Mouse (Mus musculus) layer of hippocampus, adult 11-12 months (tissue): ENCODE data around the gene Terb1.

Source experiments
- DNase-seq: peaks from one replicate; pipeline ENCODE4 v3.0.0; 2022; ENCODE audit warnings: low spot score

The Terb1 gene

DNA sequence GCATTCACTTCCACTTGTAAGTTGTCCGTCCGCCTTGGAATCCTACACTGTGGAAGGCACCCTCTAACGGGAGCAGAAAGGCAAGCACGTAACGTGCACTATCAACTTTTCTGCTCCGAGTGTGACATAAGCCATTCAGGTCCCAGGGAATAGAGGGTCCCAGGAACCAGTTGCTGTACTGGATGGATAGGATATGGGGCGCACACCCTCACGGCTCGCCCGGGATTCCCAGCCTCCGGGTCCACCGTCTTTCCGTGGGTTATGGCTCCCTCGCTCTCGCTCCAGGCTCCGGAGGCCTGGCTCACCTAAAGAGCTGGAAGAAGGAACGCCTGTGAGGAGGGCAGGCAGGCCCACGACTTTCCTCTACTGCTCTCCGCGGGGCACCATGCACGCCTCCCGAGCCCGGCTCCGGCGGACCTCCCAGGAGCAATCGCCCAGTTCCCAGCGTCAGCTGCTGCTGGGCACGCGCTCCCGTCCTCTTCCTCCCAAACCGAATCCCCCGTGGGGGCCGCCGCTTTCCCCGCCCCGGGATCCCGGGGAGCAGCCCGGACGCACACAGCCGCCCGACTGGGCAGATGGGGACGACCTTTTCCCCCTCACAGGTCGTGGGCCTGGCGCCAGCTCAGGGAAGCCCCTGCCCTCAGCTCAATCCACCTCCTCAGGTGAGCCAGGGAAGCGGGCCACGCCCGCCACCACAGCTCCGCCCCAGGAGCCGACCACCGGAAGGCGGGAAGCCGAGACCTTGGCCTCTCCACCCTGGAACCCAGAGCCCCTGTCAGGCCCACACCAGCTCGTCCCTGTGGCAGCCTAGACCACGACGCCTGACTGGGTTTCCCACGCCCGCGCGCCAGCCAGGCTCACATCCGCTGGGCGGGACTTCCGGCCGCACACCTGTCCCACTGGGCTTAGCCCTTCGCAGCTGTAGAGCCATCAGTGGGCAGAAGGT lies at the start of gene Terb1:
Terb1 (minus strand) TSS at position 850 of the 946 bp plus-strand sequence.
- DNase-seq: peak; percentile 25

DNA sequence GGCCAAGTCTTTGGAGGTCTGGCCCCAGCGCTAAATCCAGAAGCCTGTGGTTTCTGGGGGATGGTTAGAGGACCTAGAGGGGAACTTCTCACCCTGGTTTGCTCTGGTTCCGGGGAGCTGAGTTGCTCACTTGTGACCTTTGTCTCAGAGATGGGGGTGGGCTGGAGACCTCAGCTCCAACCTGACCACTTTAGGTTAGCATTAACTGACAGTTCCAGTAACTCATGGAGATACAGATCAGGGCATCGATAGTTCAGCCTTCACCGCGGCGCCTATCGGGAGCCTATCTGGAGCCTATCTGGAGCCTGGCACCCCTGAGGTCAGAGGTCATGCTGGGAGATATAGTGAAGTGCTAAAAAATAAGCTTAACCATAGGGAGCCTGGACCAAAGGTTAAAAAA lies 47.5 kb upstream of the Terb1 start:
- DNase-seq: no peak

DNA sequence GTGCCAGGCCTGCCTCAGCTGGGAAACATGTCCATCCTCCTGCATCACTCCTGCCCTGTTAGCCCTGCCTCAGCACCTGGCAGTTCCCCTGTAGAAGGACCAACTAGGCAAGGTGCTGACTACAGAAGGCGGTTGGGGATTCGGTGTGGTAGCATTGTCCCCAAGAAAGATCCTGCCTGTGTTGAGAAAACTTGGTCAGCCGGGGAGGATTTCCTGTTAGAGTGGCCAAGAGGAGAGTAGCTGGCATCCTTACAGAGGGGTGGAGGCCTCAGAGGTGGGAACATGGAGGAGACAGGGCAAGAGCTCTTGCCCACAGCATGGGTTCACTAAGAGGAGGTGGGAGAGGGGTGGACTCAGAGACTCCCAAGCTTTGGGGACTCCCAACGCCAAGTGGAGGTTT lies 45.5 kb upstream of the Terb1 start:
- DNase-seq: no peak

DNA sequence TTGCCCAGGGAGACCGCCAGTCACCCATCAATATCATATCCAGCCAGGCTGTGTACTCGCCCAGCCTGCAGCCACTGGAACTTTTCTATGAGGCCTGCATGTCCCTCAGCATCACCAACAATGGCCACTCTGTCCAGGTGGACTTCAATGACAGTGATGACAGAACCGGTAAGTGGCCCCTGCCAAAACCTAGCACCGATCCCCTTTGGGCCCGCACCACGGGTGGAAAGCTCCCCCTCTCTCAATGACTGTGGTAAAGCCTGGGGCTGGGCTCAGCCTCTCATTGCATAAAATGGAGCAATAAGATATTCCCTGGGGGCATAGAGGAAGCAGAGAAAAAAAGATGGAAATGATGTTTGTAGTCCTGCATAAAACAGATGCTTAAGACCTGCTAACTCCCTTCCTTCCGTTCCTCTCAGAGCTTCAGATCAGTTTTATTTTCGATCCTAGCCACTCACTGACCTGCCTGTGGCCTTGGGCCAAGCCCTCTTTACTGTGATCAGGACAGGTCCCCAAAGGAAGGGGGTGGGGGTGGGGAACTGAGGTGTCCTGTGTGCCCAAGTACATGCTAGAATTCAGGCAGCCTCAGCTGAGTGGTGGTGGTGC lies 33.8 kb upstream of the Terb1 start:
- DNase-seq: no peak

DNA sequence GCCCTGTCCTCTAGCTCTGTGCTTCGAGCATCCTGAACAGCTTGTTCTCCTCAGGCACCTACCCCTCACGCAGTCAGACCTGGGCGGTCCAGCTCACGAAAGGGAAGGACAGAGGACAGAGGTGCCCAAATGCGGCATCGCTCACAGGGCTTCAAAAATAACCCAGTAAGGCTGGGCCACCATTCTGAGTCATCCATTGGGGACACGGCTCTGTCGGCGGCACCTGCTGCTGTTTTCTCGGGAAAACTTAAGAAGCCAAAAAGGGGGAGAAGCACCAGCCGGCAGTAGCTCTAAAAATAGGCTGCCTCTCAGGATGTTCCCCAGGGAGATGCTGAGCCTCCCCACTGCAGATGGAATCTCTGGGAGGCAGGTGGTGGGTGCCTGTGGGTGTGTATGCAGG lies 32.5 kb upstream of the Terb1 start:
- peak; percentile 73 for DNase-seq

DNA sequence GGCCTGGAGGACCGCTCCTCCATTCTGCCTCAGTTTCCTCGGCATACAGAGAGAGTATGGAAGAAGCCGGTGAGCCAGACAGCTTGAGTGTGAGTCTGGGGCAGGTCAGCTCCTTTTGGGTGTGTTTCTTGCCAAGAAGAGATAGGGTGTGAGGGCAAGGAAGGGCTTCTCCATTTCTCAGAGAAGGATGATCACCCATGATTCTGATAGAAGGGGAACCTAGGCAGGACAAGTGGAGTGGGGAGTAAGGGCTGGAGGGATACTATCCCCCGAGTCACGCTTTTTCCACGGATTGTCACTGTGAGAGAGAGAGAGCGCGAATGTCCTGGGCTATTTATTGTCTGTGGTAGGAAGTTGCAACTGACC lies 31.8 kb upstream of the Terb1 start:
- no peak for DNase-seq

DNA sequence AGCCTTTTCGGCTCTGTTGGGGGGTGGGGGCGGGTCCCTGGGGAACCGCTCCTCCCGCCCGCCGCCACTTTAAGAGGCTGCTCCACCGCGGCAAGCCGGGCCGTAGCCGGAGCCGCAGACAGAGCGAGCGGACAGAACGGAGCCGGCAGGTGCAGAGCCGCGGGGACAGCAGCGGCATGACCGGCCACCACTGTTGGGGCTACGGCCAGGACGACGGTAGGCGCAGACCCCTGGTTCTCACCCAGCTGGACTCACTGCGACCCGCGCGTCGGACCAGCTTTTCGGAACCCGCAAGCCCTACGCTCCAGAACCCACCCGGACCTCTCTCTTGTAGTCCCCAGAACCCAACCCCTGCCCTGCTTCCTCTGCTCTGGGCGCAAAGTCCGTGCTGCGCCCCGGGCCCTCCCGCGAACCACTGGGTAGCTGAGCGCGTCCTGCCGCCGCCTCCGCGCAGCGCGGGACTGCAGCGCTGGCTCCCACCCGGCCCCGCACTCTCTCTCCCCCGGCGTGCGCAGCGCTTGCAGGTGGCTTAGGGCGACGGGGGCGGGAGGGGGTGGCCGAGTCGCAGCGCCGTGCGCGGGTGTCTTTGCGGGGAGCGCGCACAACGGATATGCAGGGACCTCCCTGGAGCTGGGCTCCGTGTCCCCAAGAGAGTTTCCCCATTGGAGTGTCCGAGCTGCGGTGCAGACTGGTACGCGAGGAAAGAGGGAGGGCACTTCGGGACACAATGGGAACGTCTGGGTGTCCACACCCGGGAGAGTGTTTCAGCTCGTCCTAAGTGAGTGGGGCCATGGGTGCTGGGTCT lies 31.2 kb upstream of the Terb1 start:
- peak; percentile 37 for DNase-seq

DNA sequence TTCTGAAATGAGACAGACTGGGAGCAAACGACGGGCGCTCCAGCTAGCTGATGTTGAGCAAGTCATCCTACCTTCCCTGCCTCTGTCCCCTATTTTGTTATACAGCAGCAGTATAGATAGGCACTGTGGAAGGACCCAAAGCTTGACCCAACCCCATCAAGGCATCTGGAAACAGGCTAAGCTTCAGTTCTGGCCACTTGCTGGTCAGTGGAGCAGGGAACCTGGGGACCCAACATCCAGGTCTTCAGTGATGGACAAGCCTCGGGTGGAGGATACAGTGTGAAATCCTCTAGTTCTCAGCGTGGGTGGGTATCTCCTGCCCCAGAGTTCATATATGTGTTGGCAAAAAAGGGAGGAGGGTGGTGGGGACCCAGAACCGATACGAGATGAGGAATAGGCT lies 30.5 kb upstream of the Terb1 start:
- no peak for DNase-seq

DNA sequence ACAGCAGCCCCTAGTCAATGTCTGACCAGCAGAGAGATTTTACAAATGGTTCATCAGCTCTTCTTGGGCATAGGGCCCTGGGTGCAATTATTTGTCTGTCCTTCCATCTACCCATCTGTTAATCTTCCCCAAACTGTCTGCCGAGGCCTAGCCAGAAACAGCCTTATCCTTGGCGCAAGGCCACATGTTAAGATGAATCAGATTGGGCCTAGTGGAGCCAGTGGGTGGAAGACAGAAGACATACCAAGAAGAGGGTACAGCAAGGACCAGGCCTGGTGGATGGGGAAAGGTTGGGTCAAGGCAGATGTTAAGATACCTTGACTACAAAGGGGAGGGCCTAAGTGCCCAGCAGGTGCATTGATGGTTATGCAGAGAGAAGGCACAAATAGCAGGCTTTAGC lies 29.9 kb upstream of the Terb1 start:
- peak; percentile 57 for DNase-seq

DNA sequence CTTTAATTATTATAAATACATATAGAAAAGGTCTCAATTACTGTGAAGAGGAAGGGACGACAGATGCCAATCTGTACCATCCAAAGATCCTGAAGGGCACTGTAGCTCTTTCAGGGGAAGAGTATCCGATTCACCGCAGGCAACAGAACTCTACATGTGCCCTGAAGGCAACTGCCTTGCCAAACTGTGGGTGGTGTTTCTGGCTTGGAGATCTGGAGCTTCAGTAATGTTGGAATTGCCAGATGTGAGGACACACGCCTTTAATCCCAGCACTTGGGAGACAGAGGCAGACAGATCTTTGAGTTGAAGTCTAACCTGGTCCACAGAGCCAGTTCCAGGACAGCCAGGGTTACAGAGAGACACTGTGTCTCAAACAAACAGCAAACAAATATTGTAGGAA lies 29.2 kb upstream of the Terb1 start:
- no peak for DNase-seq

DNA sequence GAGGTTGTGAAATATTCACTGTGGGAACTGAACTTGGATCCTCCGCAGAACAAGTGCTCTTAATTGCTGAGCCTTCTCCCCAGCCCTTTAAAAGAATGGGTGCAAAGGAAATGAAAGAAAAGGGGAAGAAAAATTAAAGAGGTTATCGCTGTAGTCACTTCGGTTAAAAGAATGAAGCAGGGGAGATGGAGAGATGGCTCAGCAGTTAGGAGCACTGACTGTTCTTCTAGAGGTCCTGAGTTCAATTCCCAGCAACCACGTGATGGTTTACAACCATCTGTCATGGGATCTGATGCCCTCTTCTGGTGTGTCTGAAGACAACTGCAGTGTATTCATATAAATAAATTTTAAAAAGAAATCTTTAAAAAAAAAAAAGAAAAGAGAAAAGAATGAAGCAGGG lies 26.3 kb upstream of the Terb1 start:
- DNase-seq: no peak

DNA sequence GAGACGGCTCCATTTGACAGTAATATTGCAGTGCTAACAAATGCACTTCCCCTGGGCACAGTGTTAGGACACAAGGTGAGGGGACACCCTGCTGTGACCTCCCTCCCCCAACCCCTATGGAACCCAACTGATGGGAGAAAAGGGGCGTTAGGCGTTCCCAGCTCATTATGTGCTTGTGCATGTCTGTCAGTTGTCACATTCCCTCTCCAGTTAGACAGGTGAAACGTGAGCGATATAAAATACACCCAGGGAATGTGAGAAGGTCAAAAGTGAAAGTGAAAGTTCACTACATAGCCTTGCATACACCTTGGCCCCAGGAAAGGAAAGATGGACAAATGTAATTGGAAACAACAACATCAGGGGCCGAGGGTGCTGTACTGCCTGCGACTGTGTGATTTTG lies 25.7 kb upstream of the Terb1 start:
- no peak for DNase-seq

DNA sequence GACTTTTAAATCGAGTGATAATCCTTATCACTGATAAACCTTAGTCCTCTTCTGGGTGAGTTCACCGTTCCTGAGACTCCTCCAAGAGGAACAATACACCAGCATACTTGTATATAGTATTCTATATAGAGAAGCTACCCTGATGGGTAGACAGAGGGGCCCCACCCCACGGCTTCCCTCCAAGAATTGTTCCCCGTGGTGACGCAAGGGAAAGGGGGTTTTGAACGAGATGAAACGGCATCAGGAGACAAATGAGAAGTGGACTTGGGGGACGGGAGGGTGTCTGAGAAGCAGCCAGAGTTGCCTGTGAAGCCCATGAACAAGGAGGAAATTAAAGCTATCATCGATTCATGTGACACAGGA lies 25.1 kb upstream of the Terb1 start:
- no peak for DNase-seq

DNA sequence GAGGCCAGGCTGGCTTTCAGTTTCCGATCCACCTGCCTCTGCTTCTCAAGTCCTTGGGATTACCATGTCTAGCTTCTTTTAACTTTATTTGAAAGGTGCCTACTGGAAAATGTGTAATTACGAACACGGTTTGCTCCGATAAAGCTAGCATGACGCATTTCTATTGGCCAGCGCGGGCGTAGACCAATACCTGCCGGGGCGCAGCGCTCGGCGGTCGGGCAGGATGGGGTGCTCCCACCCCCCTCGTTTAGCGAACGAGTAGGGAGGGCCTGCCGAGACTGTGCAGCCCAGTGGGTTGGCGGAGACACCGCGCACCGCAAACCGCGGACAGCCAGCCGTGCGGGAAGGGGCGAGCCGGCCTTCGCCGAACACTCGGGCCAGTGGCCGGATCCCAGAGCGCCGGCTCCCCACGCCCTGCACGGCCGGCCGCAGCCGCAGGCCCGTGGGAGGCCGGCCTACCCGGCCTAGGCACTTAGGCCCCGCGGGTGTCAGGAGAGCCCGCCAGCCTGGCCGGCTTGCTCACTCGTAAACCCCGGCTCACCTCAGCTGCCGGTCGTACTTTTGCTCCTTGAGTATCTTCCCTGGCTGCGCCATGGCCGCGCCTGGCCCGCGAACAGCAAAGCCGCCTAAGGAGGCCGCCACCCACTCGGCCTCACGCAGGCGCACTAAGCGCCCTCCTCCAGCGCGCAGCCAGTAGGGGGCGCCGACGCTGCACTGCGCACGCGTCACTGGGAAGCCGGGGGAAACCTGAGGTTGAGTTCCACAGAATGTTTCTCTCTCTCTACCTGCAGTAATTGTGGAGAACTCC lies 24.5 kb upstream of the Terb1 start, which contains the start of the genes Nae1 and Car7:
Nae1 (minus strand) TSS at position 667 of the 808 bp plus-strand sequence.
Car7 (plus strand) TSS at position 719 of the 808 bp plus-strand sequence.
- DNase-seq: peak; percentile 95

DNA sequence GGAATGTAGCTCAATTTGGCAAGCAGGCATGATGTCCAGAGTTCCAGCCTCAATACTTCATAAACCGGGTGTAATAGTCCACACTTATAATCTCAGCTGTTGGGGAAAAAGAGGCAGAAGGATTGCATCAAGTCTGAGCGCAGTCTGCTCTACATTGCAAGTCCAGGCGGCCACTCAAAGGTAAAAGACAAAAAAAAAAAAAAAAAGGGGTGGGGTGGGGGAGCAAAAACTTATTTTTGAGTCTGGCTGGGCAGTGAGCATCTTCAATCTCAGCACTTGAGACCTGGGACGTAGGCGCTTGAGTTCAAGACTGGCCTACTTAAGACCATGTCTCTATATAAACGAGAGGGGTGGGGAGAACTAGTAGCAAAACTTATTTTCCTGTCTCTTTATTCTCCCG lies 23.8 kb upstream of the Terb1 start:
- DNase-seq: no peak

DNA sequence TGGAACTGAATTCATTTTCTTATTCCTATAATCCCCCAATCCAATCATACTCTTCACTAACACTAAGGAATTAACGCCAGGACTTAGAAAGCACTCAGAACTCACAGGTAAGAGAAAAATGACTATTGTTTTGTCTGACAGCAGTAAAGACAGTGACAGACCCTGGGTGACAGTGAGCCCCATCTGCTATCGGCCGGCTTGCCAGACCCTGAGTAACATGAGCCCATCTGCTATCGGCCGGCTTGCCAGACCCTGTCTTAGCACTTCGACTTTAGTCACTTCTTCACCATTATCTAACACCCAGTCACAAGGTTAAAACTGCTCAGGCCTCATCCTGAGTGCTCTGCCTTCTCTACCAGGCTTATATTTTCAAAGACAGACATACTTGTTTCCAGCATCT lies 20.0 kb upstream of the Terb1 start:
- no peak for DNase-seq

DNA sequence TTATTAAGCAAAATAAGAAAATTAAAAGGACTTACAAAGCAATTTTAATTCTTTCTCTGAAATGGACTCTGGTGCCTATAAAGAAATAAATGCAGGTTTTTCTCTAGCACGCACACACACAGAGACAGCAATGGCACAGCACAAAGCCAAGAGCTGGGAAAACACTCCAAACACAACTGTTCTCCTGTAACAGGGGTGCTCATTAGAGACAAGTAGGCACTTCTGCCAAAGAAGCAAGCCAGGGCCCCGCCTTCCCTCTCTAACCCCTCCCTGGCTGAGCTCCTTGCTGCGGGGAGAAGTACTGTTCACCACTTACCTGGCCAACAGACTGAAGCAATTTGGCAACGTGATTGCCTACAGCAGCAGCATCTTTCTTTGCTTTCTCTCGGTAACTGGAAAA lies 8.2 kb upstream of the Terb1 start:
- DNase-seq: no peak

DNA sequence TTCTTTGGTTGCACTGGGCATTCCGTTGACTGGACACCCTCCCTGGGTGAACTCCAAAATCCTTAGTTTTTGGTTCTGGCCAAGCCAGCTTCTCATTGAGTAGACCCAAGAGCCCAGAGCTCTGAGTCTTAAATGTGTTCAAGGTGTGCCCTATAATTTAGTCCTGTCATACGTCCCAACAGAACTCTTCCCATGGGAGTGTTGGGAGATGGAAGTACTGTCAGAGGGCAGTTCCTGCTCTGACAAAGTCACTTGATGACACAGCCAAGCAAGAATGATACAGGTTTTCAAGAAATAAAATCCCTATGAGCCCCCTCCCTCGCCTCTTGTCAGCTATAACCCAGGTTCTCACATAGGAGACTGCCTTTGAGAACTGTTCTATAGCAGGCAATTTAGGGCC lies 424 bp upstream of the Terb1 start:
- no peak for DNase-seq

DNA sequence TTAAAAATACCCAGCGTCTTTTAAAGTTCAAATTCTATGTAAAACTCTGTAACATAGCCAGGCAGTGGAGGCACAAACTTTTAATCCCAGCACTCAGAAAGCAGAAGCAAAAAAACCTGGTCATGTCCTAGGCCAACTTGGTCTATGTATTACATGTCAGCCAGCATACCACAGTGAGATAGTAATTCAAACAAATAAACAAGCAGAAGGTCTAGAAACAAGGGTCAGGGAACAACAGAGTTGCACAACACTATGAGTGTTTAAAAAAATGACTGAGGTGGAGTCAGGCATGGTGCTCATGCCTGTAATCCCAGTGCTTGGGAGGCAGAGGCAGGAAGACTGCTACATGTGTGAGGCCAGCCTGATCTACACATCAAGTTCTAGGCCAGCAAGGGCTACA lies 30.6 kb downstream of the Terb1 start:
- DNase-seq: no peak

DNA sequence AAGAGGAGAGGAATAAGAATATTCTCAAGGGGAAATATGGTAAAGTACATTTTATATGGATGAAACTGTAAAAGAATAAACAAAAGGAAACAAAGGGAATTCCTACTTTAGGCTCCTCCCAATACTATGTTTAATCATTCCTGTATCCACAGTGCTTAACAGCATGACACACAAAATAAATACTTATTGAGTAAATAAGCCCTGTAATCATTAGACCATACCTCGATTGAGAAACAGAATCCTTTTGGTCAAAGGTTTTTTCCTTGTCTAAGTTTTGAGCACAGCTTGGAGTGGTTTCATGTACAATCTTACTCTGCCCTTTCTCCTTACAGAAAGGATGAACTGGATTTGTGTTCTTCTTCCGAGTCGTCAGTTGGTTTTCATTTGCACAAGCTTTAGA lies 37.2 kb downstream of the Terb1 start:
- DNase-seq: no peak

DNA sequence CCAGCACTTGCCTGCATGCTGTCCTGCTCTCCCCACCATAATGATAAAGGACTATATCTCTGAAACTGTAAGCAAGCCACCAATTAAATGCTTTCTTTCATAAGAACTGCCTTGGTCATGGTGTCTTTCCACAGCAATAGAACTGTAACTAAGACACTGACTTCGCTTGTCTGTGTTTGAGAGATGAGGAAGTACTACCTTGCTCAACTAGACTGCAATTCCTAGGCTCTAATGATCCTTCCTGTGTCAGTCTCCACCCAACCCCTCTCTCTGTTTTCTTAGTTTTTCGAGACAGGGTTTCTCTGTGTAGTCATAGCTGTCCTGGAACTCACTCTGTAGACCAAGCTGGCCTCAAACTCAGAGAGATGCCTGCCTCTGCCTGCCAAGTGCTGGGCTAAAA lies 42.2 kb downstream of the Terb1 start:
- no peak for DNase-seq

DNA sequence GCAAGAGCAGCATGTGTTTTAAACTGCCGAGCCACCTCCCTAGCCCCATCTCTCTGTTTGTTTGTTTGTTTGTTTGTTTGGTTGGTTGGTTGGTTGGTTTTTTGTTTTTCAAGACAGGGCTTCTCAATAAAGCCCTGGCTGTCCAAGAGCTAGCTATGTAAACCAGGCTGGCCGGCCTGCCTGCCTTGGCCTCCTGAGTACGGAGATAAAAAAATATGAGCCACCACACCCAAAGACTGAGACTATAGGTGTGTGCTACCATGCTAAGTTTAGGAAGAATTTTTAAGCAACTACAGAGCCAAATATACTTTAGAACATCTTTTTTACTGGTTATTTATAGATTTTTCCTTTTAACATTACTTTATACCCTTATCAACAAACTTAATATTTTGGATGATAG lies 57.5 kb downstream of the Terb1 start:
- no peak for DNase-seq
